Mouse (Mus musculus): Measurements from ENCODE around the gene Gm20388.
A peak's percentile ranks its signal among the peaks of the same experiment; 100 is the strongest.

DNA sequence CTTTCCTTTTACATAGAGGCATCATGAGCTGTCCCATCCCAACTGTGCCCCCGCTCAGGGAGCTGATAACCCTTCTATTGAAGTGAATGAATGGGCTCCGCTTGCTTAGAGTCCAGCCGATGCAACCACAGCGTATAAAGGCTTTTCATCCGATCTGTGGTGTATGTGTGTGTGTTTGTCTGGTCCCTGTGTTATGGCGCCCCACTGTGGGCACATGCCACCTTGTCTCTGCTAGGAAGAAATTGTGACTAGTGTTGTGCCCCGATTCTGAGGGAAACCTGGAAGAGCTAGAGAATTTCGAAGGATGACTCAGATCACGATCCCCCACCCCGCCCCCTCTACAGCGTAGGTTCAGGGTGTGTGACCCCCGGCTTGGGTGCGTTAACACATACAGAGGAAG, 3442.1 kb downstream of the Gm20388 start:
- no peak for TF ChIP-seq POLR2A (IDR thresholded peaks at IDR 0.05; ENCODE audit: insufficient read depth, low read length)
- TF ChIP-seq CTCF (IDR thresholded peaks at IDR 0.05; ENCODE audit: low read depth, low read length), result peak; percentile 72
- TF ChIP-seq EP300 (IDR thresholded peaks at IDR 0.05; ENCODE audit: insufficient read depth, low read depth, low read length), result no peak

Data from ES-Bruce4 (cell line).